Mouse (Mus musculus): ENCODE measurements at regions not wholly inside any gene's neighbourhood (a gene's known extent, or its start where the extent isn't known, plus 50 kb on each side); places are given as distances from the start of the nearest gene placed in this dataset.
"Not testable (repeated sequence)": the region's sequence is repeated elsewhere in the genome, so short reads cannot be mapped to it uniquely, and the experiment has no call there.

DNA sequence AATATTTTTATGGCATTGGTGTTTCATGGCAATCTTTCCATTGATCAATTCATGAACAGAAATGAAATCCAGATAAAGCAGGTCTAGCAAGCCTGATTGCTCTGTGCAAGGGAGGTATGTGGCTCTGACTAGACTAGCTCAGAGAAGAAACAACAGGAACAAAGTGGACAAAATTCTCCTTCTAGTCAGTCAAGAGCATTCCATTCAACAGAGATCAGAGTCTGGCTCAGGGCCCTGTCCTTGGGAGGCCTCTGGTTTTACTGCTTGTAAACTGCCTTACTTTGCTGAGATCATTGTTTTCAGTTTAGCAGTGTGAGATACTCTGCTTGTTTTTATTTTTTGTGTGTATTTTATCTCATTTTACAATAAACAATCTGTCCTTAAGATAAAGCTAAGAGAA, 607.2 kb downstream of the Anxa1 start:
- ChIA-PET CTCF (no interaction called here), POLR2A (no interaction called here)

DNA sequence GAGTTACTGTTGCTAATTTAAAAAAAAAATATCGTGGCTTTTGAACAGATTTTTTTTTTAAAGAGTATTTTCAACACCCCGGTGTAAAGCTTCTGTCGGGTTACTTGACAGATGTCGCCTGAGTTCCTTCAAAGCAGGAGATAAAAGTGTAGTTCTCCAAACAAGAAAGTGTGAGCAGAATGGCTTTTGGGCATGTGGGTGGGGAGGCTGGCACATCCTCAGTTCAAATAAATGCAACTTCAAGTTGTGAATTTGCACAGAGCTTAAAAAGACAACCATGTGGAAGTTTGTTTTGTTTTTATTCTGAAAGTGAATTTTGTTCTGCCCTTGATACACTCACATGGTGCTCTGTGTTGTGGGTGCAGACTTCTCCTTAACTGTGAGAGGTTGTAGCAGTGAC, 612.9 kb downstream of the Anxa1 start:
- CTCF ChIA-PET, result interaction anchor here in 1 of 4 experiments (0.7 kb wide), 1 partner anchor 313 kb away, joined by 3 read pairs; no protein-coding TSS in a partner anchor
- POLR2A ChIA-PET, result no interaction called here

DNA sequence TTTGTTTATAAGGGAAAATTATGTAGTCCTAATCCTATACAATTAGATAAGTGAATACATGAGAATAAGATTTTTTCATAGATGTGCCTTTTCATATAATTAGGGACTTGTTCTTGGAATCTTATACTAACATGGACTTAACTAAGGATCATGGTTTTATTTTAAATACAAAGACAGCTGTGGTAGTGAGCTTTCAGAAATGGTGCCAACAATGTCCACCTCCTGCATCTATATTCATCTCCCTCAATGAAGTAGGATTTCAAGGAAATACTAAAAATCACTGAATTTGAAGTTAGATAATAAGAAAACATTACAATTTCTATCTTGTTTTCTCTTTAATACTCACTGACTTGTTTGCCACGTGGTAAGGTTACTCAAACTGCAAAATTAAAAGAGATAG, 619.8 kb downstream of the Anxa1 start:
- POLR2A ChIA-PET, result no interaction called here
- CTCF ChIA-PET, result no interaction called here

DNA sequence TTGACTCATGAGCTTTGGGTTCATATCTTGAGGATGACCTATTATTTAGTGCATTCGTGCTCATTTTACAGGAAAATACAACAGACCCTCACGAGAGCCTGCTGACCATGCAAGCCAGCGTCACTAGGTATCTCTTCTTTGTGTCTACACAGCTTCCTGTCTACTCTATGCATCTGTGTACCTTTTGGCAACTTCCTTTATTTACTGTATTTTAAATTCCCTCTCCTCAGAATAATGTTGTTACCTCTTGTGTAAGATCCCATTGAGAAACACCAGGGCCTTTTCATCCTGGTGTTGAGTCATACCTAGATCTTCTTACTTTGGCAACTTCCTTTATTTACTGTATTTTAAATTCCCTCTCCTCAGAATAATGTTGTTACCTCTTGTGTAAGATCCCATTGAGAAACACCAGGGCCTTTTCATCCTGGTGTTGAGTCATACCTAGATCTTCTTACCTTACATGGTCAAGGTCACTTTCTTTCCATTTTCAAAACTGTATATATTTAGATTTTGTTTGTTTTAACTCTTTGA, 639.1 kb upstream of the Rorb start:
- POLR2A ChIA-PET, CTCF ChIA-PET: not testable (repeated sequence)

DNA sequence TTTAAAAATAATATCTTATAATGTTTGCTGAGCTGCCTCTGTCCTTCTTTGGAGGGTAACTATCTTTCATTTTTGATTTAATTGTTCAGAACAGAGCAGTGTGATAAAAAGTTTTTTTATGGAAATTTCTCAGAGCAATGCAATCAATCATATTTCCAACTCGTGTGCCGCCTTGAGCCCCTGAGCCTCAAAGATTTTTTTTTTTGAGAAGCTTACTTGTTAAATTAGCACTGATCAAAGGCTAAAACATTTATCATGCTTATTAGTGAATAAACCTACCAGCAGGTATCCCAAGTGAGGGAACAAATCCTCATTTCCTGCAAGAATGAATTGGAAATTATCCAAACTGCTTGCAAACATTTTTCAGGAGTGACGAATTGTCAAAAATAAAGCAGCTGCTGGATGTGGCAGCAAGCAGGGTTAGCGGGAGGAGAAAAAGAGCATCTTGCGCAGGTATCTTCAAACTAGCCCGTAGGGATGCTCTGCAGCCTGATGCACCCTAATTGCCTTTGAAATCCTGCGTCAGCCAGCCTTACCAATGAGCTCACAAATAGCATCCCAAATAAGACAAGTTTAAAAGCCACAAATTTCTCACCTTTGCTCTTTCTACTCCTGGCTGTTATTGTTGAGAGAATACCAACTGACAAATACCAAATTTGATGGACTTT, 637.0 kb upstream of the Rorb start:
- ChIA-PET CTCF (no interaction called here), POLR2A (interaction anchor here in 1 of 4 experiments (0.7 kb wide), 2 partner anchors 25 to 809 kb away, joined by 4 to 6 read pairs; no protein-coding TSS in a partner anchor)

DNA sequence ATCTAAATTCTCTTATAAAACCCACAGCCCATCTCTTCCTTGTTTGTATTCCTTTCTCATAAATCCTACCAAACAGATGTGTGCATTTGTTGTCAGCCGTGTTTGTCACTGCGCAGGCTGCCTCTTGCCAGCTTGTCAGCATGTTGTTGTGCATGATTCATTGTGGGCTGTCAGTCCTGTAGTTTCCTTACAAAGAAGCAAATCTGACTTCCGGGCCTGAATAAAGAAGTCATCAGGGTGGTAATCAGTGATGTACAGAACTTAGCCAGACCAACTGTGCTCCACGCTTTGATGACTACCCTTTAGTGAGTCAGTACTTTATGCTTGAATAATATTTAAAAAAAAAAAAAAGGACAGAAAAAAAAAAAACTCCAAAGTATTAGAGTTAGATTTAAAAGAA, 608.9 kb upstream of the Rorb start:
- ChIA-PET CTCF (no interaction called here), POLR2A (no interaction called here)
